Mouse (Mus musculus) erythroid progenitor cell, adult 5-6 weeks (primary cell): ENCODE results near the gene Mib2. TPM values are rescaled to one million over a fixed set of nuclear protein-coding genes. Genes with fewer than 3 reads are reported as not detected.
"Not testable (repeated sequence)": the region's sequence is repeated elsewhere in the genome, so short reads cannot be mapped to it uniquely, and the experiment has no call there.

Source experiments
- ATAC-seq: replicated peaks from 2 replicates; pipeline ENCODE4 v1.8.0; 2016; ENCODE audit warnings: moderate number of reproducible peaks, mild to moderate bottlenecking, moderate TSS enrichment, inconsistent platforms; ENCODE audit not compliant: poor library complexity, low FRiP score, severe bottlenecking
- total RNA-seq, 2 experiments: library from RNA; stranded (forward) in 1 of 2; stranded (reverse) in 1 of 2; fragments of 150-400 nt in 1 of 2; fragments of 186-747, 209-891 nt in 1 of 2; gene quantifications; 2 replicates each; pipeline versions ENCODE4 v1.2.3 to v1.2.4; 2015 to 2017; ENCODE audit warnings: low replicate concordance in 2 of 2

The Mib2 gene
- total RNA-seq, 2 experiments from 2014 or later, result 0.84 to 6.6 TPM

- ATAC-seq, result no peak
Measured at GRCm38 (mm10) chr4:155675991-155676390, 7.0 kb upstream of the Mib2 start.

GRCm38 (mm10) chr4:155672082-155672481, 3.1 kb upstream of the Mib2 start:
- ATAC-seq, result no peak

DNA sequence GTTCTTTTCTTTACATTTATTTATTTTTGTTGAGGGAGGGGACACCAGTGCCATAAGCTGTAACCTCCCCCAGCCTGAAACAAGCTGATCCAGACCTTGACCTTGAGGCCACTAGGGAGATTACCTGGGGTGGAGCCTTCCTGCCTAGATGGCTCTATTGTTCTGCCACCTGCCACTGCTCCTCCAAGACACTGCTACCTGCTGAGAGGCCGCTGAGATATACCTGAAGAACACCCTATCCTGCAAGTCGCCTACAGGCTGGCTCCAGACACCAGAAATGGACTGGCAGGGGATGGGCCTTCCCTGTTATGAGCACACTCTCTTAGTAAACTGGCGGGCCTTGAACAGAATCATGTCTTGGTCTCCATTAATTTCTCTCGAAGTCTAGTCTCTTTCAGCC, 1.2 kb upstream of the Mib2 start:
- ATAC-seq, result not testable (repeated sequence)

- peak; percentile 45 for ATAC-seq
Measured at GRCm38 (mm10) chr4:155669598-155670075, 639 bp upstream of the Mib2 start.

DNA sequence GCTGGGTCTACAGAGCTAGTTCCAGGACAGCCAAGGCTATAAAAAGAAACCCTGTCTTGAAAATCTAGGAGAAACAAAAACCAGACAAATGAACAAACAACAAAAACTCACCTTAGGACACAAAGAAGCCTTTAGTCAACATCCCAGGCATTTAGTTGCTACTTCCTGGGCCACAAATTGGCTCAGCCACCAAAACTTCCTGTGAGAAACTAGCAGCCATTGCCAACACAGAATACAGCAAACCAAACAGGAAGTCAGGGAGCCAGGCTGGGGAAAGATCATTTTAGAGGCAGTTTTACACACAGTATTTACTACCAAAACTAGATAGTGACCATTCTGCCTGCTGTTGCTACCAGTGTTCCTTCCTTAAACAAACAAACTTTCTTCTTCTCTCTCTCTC, 2.1 kb downstream of the Mib2 start:
- ATAC-seq, result no peak

DNA sequence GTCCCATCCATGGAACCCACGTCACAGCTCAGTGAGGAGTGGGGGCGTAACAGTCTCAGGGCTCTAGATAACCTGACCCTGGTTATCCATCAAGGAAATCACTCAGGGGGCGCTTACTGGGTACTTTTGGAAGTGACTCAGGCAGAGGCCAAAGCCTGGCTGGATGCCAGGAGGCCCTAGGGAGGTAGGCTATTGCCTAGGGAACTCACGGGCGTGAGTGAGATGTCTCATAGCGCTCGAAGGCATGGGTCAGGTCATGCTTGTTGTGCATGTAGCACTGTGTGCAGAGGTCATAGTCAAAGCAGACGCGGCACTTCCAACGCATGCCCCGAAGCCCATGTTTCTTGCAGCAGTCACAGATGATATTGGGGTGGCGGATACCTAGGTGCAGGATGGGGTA, 8.4 kb downstream of the Mib2 start:
- no peak for ATAC-seq

DNA sequence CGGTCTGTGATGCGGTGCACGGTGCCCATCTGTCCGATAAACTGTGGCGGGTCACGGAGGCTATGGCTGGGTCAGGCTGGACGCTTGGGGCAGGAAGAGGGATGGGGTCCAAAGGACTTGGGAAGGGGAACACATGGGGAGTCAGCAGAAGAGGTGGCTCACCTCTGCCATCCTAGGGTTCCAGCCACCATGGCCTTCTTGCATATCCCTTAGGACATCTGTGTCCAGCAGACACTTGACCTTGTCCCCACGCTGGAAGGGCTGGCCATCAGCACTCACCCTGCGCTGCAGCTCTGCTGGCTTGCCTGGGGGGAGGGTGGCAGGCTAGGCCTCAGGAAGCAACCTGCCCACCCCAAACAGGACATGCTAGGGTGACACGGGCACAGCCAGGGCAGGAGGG, 10.0 kb downstream of the Mib2 start:
- no peak for ATAC-seq

DNA sequence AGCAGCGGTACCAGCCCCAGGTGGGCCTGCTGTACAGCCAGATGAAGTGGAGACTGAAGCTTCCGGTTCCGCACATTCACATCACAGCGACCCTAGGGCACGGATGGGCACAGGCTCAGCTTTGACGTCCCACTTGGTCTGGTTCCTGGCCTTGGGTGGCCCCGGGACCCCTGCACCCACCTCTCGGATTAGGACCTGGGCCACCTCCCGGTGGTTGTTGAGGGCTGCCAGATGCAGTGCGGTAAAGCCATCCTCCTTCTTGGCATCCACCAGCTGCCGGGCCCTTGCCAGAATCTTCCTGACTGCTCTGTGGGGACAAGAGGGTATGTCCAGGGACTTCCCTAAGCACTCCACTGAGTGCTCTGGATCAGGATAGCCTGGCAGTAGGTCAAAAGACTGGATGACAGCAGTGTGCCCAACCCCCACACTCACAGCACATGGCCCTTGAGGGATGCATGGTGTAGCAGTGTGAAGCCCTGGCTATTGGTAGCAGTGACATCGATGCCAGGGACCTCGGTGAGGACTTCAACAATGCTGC, 12.7 kb downstream of the Mib2 start:
- no peak for ATAC-seq

DNA sequence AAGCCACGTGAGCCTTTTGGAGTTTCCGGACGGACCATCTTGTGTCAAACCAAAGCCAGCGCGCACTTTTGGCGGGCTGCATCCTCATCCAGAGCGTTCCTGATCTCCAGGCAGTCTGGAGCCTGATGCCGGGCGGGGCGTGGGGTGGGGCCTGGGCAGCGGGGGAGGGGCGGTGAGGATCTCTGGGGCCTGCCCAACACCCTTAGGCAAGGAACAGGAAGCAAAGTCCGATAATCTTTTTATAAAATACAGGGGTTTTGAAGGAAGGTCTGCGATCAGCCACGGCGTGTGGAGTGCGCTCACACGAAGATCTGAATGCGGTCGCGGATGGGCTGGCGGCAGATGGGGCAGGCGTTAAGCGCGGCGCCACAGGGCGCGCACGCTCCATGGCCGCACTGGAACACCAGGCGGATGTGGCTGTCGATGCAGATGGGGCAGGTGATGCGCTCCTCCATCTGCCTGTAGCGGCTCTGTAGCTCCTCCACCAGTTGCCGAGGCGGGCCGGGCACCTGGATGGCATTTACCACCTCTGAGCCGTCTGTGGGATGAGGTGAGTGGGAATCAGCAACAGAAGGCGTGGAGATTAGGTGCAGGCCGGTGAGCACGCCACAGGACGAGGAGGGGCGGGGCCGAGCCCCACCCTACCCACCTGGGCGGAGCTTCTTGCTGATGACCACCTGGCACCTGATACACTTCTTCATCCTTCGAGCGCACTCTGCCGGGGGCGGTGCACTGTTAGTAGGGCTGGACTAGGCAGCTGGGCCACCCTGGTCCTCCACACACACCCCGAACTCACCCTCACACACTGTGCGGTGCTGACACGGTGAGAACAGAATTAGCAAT, 14.3 kb downstream of the Mib2 start:
- ATAC-seq, result no peak

DNA sequence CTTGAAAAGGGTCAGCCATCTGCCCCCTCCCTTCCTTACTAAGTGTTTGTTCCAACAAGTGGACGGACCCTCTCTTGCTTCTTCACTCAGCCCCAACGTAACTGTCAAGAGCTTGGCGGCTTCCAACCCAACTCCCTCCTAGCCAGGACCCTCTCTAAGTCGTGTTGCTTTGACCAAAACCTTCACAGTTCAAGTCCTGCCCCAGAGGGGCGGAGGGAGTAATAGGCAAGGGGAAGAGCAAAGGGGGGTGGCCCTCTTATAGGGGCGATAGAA, 14.9 kb downstream of the Mib2 start:
- ATAC-seq, result no peak

DNA sequence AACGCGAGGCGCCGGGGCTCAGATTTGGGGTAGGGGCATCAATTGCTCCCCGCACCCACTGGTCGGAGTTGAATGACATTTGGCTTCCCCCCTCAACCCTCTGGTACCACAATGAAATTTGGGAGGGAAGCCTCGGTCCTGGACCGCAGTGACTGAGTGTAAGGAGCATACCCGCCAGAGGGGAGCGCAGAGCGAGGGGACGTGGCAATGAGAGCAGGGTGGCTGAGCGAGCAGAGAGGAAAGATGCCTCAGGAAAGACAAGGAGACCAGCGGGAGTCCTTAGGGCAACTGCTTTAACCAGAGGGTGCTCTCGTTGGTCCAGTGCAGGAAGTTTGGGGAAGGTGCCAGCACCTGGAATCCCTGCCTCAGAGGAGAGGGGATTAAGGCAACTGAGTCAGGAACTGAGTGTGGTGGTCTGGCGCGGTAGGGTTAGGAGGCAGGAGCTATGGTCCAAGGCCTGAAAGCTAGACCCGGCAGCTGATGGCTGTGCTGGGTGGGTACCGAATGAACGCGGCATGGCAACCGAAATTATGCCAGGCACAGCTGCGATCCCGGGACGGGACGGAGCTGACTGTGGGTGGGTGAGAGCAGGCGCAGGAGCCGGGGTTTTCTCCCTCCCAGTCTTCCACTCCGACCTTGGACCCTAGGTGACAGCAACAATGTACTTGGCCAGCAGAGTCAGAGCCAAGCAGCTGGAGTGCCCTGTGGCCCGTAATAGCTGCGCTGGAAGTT, 15.4 kb downstream of the Mib2 start:
- no peak for ATAC-seq

GRCm38 (mm10) chr4:155653086-155653450, 15.9 kb downstream of the Mib2 start, which contains the start of gene Mmp23:
TSS of gene Mmp23 (minus strand) at chr4:155653384.
- no peak for ATAC-seq

GRCm38 (mm10) chr4:155652283-155653085, 16.5 kb downstream of the Mib2 start:
- no peak for ATAC-seq

GRCm38 (mm10) chr4:155651553-155652269, 17.3 kb downstream of the Mib2 start:
- no peak for ATAC-seq

DNA sequence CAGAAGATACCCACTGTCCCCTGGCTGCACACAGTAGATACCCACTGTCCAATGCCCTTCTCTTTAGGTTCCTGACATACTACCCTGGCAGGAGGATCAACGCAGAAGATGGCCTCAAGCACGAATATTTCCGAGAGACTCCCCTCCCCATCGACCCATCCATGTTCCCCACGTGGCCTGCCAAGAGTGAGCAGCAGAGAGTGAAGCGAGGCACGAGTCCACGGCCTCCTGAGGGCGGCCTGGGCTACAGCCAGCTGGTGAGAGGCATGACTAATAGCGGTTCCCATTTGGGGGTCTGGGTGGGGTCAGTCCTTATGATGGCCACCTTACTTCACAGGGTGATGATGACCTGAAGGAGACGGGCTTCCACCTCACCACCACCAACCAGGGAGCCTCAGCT, 19.6 kb downstream of the Mib2 start:
- no peak for ATAC-seq

DNA sequence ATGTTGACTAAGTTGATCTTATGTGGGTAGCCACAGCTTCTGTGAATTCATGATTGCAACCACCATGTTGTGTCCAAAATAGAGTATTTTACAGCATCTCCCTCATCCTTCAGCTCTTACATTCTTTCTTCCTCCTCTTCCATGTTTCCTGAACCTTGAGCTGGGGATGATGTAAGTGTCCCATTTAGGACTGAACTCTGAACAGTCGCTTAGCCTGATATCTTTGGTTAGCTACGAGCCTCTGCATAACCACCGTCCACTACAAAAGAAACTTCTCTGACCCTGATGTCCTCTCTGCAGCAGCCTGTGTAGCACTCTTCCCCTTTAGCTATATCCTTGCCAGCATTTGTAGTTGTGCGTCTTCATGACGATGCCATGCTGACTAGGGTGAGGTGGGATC, 23.3 kb downstream of the Mib2 start:
- ATAC-seq, result no peak

- ATAC-seq, result not testable (repeated sequence)
Measured at GRCm38 (mm10) chr4:155645308-155645707, 23.7 kb downstream of the Mib2 start, which contains the start of gene Gm10563. TSS of gene Gm10563 (minus strand) at chr4:155645408.

DNA sequence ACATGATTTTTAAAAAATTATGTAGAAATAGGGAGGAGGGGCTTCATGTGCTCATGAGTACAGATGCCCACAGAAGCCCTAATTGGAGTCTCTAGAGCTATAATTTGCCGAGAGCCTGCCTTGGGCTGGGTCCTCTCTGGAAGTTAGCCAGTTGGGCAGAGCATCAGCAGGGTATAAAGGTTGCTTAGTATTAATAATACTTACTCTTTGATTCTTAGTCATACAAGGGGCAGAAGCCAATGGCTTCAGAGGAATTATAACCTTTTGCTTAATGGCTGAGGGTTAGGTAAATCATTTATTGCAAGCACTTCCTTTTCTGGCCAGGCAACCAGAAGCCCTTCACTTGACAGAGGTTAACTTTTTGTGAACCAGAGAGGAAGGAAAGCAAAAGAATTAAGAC, 25.5 kb downstream of the Mib2 start:
- ATAC-seq, result no peak

DNA sequence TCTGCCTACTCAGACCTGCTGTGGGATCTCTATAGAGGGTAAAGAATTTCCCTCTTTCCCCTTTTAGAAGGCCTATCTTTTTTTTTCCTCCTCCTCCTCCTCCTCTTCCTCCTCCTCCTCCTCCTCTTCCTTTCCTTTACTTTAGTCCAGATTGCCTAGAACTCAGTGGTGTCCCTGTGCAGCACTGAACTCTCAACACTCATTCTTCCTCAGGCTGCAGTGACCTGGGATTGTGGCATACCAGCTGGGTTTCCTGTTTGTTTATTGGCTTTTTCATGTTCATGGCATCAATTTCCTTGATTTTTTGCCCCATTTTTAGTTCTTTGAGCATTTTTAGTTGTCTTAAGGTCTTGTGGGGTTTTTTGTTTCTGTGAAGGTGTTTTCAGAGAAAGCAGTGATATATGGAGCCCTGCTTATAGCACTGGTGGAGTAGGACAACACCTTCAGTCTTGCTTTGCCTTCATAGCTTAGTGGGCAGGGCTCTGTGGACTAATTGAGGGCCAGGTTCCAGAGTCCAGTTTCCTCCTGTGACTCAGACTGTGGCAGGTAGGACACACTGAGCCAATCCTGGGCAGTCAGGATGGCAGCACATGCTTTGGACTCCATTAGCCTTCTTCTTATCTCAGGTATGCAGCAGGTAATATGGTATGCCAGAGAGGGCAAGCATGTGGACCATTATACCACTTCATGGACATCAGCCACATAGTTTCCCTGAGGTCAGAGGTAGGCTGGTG, 33.1 kb downstream of the Mib2 start:
- no peak for ATAC-seq
